Mouse (Mus musculus) stomach, embryonic 15.5 days (tissue): Measurements from ENCODE around the gene Gm1113. TPM values are rescaled to one million over a fixed set of nuclear protein-coding genes. Genes with fewer than 3 reads are reported as not detected.

ENCODE experiments used
- ATAC-seq: fragments of 200-750 bp; cut with Nextera tagmentation; 2 replicates; pipeline ENCODE4 v1.8.0; 2017; ENCODE audit warnings: low read depth, moderate number of reproducible peaks, moderate TSS enrichment; ENCODE audit not compliant: insufficient read depth, low FRiP score
- H3K27ac ChIP-seq: fragments of 300-500 bp; sonication (generic); 2 replicates; pipeline ENCODE4 v1.5.1; 2015; ENCODE audit warnings: mild to moderate bottlenecking, inconsistent platforms
- H3K27me3 ChIP-seq: fragments of 300-500 bp; sonication (generic); replicated peaks from 2 replicates; pipeline ENCODE4 v1.6.1; 2015; ENCODE audit warnings: inconsistent platforms
- H3K36me3 ChIP-seq: fragments of 300-500 bp; sonication (generic); 2 replicates; pipeline ENCODE4 v1.6.1; 2015; ENCODE audit warnings: inconsistent platforms
- H3K4me1 ChIP-seq: fragments of 300-500 bp; sonication (generic); 2 replicates; pipeline ENCODE4 v1.6.1; 2015; ENCODE audit warnings: inconsistent platforms
- H3K4me2 ChIP-seq: fragments of 300-500 bp; sonication (generic); 2 replicates; pipeline ENCODE4 v1.6.1; 2015; ENCODE audit warnings: mild to moderate bottlenecking, inconsistent platforms
- H3K4me3 ChIP-seq: fragments of 300-500 bp; sonication (generic); replicated peaks from 2 replicates; pipeline ENCODE4 v1.5.1; 2015; ENCODE audit warnings: inconsistent platforms
- H3K9ac ChIP-seq: fragments of 300-500 bp; sonication (generic); 2 replicates; pipeline ENCODE4 v1.6.1; 2015; ENCODE audit warnings: inconsistent platforms
- H3K9me3 ChIP-seq: fragments of 300-500 bp; sonication (generic); 2 replicates; pipeline ENCODE4 v1.6.1; 2016; ENCODE audit warnings: inconsistent platforms
- WGBS: fragments of 180-500 bp; shearing (Covaris S2); methylation state at CpG from one replicate; pipeline ENCODE4 v1.1.7; 2015; 5-methylcytosine and 5-hydroxymethylcytosine counted together
- polyA plus RNA-seq: library from polyadenylated mRNA; unstranded; fragments of >200 nt; fragmentation: Nextera tagmentation; extraction: Ambion mirVana; gene quantifications from 2 replicates; pipeline ENCODE4 v1.2.1, GENCODE M21; 2015

Gm1113 gene
- polyA plus RNA-seq, 1 experiment from 2014 or later: not detected

DNA sequence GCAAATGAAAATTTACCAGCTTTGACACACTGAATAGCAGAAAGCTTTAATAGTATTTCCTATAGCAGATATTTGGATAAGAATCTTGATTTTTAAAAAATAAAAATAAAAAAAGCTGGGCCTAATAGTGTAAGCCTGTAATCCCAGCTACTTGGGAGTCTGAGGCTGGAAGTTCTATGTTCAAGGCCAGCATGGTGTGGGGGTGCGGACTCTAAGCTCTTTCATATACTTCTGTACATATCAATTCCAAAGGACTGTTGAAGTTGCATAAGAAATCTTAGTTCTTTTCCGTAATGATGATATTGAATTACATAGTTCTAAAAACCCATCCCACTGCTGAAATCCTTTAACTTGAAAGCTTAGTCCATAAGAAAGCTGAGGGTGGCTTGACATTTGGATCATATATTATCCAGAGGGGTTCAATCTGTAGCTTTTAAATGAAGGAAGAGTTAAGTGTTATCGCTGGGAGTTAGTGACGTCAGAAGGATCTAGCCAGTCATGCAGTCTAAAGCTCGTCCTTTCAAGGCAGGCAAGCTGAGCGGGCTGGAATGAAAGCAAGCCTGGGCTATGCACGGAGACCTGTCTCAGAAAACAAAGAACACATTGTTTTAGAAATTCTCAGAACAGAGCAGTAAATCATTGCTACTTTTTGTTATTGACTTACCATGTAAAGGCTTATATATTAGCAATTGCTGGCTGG, 24.9 kb downstream of the Gm1113 start:
- H3K9ac ChIP-seq: no peak overlapping the region
- no peak overlapping the region for H3K4me2 ChIP-seq
- H3K4me1 ChIP-seq: no peaks in the 10 kb centered on the region
- no peaks in the 10 kb centered on the region for H3K27me3 ChIP-seq
- H3K4me3 ChIP-seq: no peak overlapping the region
- no peaks in the 10 kb centered on the region for H3K9me3 ChIP-seq
- 55% methylated on average over 7 of the region's 7 CpGs for WGBS
- no peak overlapping the region for H3K27ac ChIP-seq
- ATAC-seq: peak; percentile 56; the same call in 1 of the 2 replicates
- H3K36me3 ChIP-seq: no peaks in the 10 kb centered on the region

DNA sequence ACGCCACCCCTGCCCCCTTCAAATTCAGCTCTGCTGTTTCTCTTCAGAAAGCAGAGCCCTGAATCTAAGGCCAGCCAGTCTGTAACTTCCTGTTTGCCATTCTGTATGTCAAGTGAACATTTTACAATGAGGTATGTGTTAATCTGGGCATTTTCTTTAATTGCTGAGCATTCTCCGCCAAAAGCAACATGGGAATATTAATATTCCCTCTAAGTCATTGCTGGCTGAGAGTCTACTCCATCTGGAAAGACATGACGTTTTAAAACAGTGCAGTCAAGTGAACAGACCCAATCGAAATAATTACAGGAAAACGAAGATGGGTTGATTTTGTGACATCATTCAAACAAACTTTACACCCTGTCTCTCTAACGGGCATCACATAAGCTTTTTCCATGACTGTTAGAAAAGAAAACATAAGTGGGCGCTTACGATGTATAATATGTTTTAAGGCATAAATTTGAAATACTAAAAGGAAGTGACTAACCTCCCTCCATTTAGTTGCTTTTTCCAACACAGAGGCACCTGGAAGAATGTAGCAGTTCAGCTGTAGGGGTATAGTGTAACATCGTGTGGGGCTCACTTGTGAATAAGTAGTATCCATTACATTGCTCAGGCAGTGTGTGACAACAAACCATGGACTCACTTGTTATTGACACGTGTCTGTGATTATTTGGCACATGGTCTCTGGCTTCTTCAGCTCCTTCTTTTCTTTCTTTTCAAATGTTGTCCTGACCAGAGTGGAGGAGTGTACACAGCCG, 26.8 kb downstream of the Gm1113 start:
- Histone ChIP-seq H3K4me1 (no peaks in the 10 kb centered on the region), H3K36me3 (no peaks in the 10 kb centered on the region), H3K4me2 (no peak overlapping the region), H3K9ac (no peak overlapping the region), H3K4me3 (no peak overlapping the region), H3K27ac (no peak overlapping the region), H3K9me3 (no peaks in the 10 kb centered on the region), H3K27me3 (no peaks in the 10 kb centered on the region)
- ATAC-seq: no peak
- WGBS: 82% methylated on average over 11 of the region's 11 CpGs

DNA sequence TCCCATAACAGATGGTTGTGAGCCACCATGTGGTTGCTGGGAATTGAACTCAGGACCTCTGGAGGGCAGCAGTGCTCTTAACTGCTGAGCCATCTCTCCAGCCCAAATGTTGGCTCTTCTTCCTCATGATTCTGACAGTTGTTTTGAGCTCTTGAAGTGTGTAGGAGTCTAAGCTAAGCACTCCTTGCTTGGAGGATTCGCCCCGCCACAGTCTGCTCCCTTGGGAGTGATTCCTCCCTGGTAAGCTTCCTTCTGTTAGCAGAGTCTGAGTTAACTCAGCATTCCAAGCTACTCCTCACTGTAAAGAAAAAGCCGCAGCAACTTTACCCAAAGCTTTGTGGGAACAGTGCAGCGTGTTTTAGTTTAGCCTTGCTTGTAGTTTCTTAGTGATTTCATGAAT, 29.6 kb downstream of the Gm1113 start:
- ATAC-seq: no peak
- 78% methylated on average over 4 of the region's 4 CpGs for WGBS

DNA sequence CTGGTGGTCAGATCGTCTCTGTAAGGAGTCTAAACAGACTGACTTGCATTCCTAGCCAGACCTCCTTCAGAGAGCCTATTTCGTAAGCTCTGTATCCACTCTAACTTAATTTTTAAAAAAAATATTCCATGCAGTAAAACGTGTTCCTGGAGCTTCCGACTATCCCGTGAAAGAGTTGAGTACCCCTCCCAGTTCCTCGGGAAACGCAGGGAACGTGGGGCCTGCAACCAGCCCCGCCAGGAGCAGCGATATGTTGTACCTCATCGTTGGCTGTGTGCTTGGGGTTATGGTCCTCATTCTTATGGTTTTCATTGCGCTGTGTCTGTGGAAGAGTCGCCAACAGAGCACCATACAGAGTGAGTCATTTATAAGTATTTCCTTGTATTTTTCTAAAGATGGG, 31.5 kb downstream of the Gm1113 start:
- H3K27me3 ChIP-seq: no peaks in the 10 kb centered on the region
- no peaks in the 10 kb centered on the region for H3K9me3 ChIP-seq
- 80% methylated on average over 13 of the region's 13 CpGs for WGBS
- H3K4me3 ChIP-seq: no peak overlapping the region
- H3K27ac ChIP-seq: no peak overlapping the region
- H3K9ac ChIP-seq: no peak overlapping the region
- no peaks in the 10 kb centered on the region for H3K36me3 ChIP-seq
- no peak for ATAC-seq
- no peaks in the 10 kb centered on the region for H3K4me1 ChIP-seq
- H3K4me2 ChIP-seq: no peak overlapping the region

More for the DNA sequence above, 29.6 kb downstream of the Gm1113 start:
- Histone ChIP-seq H3K27me3 (no peaks in the 10 kb centered on the region), H3K36me3 (no peaks in the 10 kb centered on the region), H3K4me3 (no peak overlapping the region), H3K4me2 (no peak overlapping the region), H3K4me1 (no peaks in the 10 kb centered on the region), H3K27ac (no peak overlapping the region), H3K9me3 (no peaks in the 10 kb centered on the region), H3K9ac (no peak overlapping the region)

DNA sequence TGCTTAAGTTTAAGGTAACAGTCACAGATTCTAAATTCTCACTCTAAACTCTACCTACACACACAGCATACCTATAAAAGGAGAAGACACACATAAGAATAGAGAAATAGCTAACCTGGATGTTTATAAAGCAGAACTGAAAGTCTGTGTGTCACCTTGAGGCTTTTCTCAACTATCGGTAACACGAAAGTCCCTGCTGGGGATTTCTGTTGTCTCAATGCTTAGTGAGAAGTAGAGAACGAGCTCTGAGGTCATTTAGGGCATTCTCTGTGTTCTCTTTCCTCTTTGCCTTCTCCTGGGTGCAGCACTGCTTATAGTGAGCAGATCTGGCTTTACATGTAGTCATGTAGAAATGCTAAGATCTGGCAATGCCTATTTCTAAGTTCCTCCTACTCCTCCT, 34.1 kb downstream of the Gm1113 start:
- Histone ChIP-seq H3K9ac (no peak overlapping the region), H3K36me3 (no peaks in the 10 kb centered on the region), H3K4me2 (no peak overlapping the region), H3K27me3 (no peaks in the 10 kb centered on the region), H3K27ac (no peak overlapping the region), H3K4me1 (no peaks in the 10 kb centered on the region), H3K4me3 (no peak overlapping the region), H3K9me3 (no peaks in the 10 kb centered on the region)
- 86% methylated on average over 3 of the region's 3 CpGs for WGBS
- no peak for ATAC-seq

DNA sequence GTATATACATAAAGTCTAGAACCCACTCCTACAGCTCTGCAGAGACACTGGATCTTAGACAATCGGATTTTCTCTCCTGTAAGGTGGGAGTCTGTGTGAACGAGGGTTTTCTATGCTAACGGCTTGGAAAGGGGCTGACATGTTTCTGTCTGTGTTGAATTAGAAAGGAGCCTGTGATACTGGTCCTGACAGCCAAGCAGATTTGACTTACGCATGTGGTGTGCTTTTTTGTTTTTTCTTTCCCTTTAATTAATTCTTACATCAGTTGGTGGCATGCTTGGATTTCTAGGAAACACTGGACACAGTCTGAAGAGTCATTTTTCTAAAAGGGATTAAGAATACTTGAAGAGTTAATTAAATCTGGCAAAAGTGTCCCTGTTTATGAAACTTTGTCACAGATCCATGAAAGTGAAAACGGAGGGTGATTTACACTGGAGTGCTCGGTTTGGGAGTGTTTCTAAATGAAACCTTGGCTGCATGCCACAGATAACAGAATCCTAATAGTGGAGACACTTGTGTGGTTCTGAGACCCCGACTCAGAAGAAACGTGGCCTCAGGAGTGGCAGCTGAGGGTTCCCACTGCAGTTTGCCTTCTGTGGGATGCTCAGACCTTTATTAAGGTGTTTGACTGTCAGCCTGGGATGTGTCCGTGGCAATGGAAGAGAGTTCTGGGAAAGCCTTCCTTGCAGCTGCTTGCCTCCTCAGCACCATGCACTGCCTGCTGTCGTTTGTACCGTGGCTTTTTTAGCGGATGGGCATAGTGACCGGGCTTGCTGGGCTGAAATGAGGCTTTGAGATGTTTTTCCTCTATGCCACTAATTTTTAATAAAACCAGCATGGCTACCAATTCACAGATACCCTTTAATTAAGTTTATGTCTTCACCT, 35.8 kb downstream of the Gm1113 start:
- Histone ChIP-seq H3K27me3 (no peaks in the 10 kb centered on the region), H3K4me3 (no peak overlapping the region), H3K36me3 (0 out of 2 replicates have a peak, but pooled peaks cover 3% of the 10 kb centered on the region), H3K4me1 (no peaks in the 10 kb centered on the region), H3K27ac (no peak overlapping the region), H3K9me3 (no peaks in the 10 kb centered on the region), H3K9ac (no peak overlapping the region), H3K4me2 (no peak overlapping the region)
- 59% methylated on average over 13 of the region's 13 CpGs for WGBS
- ATAC-seq: no peak

DNA sequence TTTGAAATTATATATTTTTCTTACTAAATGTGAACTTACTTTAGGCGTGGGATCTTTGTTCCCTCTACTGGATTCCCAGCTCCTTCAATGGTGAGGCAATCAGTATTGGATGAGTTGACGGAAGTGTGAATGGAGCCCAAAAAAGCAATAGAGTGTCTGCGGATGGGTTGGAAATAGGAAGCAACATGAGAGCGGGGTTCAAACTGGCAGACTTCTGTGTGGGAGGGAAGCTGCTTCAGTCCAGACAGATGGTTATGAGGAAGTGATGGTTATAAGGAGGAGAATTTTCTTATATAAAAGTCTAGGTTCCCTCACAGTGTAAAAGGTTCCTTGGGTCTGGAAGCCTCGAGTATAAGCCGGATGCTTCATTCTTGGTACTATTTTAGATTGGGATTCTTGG, 38.6 kb downstream of the Gm1113 start:
- Histone ChIP-seq H3K9me3 (no peaks in the 10 kb centered on the region), H3K27me3 (no peaks in the 10 kb centered on the region), H3K4me2 (no peak overlapping the region), H3K36me3 (0 out of 2 replicates have a peak, but pooled peaks cover 3% of the 10 kb centered on the region), H3K4me3 (no peak overlapping the region), H3K27ac (no peak overlapping the region), H3K9ac (no peak overlapping the region), H3K4me1 (no peaks in the 10 kb centered on the region)
- WGBS: 89% methylated on average over 6 of the region's 6 CpGs
- no peak for ATAC-seq

DNA sequence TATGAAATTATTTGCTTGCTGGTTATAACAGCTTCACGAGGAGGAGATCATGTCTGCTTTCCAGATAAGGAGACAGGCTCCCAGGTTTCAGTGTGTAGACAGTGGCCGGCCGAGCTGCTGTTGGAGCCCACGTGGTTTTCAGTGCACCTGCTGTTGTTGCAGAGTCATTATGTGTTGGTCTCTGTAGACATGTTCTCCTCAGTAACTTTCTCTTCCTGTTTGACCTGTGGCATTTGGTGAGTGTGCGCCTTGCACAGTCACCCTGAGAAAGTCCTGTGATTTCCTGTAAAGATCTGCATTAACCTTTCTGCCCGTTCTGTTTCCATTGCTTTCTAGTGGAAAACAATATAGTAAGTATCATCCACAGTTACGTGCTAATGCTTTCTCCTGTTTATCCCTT, 42.7 kb downstream of the Gm1113 start:
- H3K36me3 ChIP-seq: 0 out of 2 replicates have a peak, but pooled peaks cover 9% of the 10 kb centered on the region

DNA sequence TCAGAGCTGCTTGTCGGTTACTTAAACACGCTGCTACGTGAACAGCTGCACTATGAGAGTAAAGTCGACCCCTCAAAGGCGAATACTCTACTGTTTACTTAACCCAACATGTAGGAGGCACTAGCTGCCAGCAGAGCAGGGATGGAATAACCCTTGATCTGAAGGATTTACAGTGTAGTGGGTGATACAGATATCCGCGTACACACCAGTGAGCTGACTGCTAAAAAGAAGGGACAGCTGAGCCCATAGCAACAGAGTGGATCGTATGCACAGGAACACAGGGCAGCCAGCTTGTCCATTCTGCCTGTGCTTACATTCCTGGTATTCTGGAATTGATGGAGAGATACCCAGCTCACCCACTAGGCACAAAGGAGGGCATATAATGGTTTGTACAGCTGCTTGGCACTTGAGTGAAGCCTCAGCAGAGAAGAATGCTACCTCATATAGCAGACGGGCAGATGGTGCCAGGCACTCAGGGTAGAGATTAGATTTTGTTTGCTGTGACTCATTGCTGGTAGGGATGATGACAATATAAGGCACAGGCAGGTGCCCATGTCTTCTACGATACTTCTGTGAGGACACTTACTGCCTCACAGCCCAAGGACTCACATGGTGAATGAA, 43.9 kb downstream of the Gm1113 start:
- H3K9ac ChIP-seq: no peak overlapping the region
- no peak overlapping the region for H3K4me2 ChIP-seq
- no peak overlapping the region for H3K27ac ChIP-seq
- no peaks in the 10 kb centered on the region for H3K4me1 ChIP-seq
- H3K27me3 ChIP-seq: no peaks in the 10 kb centered on the region
- 0 out of 2 replicates have a peak, but pooled peaks cover 9% of the 10 kb centered on the region for H3K36me3 ChIP-seq
- ATAC-seq: no peak
- H3K4me3 ChIP-seq: no peak overlapping the region
- no peaks in the 10 kb centered on the region for H3K9me3 ChIP-seq
- 60% methylated on average over 10 of the region's 10 CpGs for WGBS

More for the DNA sequence above, 42.7 kb downstream of the Gm1113 start:
- Histone ChIP-seq H3K27me3 (no peaks in the 10 kb centered on the region), H3K27ac (no peak overlapping the region), H3K9ac (no peak overlapping the region), H3K4me1 (no peaks in the 10 kb centered on the region), H3K9me3 (no peaks in the 10 kb centered on the region), H3K4me2 (no peak overlapping the region), H3K4me3 (no peak overlapping the region)
- no peak for ATAC-seq
- WGBS: 82% methylated on average over 7 of the region's 7 CpGs

DNA sequence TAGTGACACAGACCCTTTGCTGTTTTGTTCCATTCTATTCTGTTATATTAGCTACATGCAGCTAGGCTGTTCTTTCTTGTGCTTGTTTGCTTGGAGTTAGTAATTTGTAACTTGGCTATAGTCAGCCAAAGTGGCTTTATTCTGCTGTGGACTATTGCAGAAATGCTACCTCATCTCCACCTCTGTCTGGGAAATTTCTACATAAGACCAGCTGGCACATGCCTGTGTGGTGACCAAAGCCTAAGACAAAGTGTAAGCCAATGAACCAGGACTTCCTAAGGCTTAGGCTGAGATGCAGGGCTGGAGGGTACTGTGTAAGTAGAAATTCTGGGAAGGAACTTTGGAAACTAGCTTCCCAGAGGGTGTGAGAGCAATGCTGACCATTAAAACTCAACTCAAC, 49.2 kb downstream of the Gm1113 start:
- Histone ChIP-seq H3K27ac (no peak overlapping the region), H3K9me3 (no peaks in the 10 kb centered on the region), H3K4me1 (no peaks in the 10 kb centered on the region), H3K36me3 (0 out of 2 replicates have a peak, but pooled peaks cover 7% of the 10 kb centered on the region), H3K4me3 (no peak overlapping the region), H3K4me2 (no peak overlapping the region), H3K9ac (no peak overlapping the region), H3K27me3 (no peaks in the 10 kb centered on the region)
- ATAC-seq: no peak

DNA sequence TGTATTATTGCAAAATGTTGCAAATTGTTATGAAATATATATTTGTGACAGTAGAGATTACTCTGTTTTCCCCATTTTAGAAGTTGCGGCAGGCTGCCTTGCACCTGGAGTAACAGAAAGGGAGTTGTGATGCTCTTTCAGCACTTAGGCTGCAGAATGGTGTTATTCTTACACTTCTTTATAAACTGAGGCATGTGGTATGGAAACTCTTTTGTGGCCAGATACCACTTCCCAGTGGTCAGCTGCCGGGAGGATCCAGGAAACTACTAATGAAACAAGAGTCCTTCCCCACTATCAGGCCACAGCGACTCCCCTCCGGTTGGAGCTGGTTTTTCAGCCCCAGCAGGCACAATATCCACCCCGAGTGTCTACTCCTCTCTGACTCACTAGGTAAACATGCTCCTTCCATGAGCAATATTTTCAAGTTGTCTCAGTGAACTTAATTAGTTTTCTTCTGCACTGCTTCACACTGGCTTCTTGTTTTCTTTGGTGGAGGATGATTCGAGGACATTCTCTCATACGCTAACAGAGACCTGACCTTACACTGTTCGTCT, 50.7 kb downstream of the Gm1113 start:
- no peaks in the 10 kb centered on the region for H3K4me1 ChIP-seq
- no peaks in the 10 kb centered on the region for H3K9me3 ChIP-seq
- H3K36me3 ChIP-seq: 0 out of 2 replicates have a peak, but pooled peaks cover 7% of the 10 kb centered on the region
- no peak overlapping the region for H3K9ac ChIP-seq
- peak; percentile 84 for ATAC-seq
- no peak overlapping the region for H3K4me3 ChIP-seq
- H3K27ac ChIP-seq: peak overlapping the region; percentile 41; the same call in 1 of the 2 replicates
- no peak overlapping the region for H3K4me2 ChIP-seq
- no peaks in the 10 kb centered on the region for H3K27me3 ChIP-seq
- WGBS: 51% methylated on average over 8 of the region's 8 CpGs
